Mouse (Mus musculus): ENCODE results near the gene Fibin. TPM values are rescaled to one million over a fixed set of nuclear protein-coding genes. Genes with fewer than 3 reads are reported as not detected.

The Fibin gene
- polyA plus RNA-seq, 1 experiment from 2014 or later: 1.2 TPM

- Histone ChIP-seq H3K36me3 (no peaks in the 10 kb centered on the region), H3K4me2 (no peak overlapping the region), H3K27ac (no peak overlapping the region), H3K9me3 (replicated peaks) (no peaks in the 10 kb centered on the region), H3K27me3 (peaks cover 12% of the 10 kb centered on the region), H3K4me1 (replicated peaks) (no peaks in the 10 kb centered on the region), H3K9ac (no peak overlapping the region), H3K4me3 (replicated peaks) (no peak overlapping the region)
- DNase-seq: no peak
- ATAC-seq (ENCODE audit: low read depth): no peak
- WGBS (ENCODE audit: insufficient replicate concordance): 55% methylated on average over 3 of the region's 3 CpGs
These were observed 872 bp upstream of the Fibin start for GRCm38 (mm10) chr2:110363855-110364254.

GRCm38 (mm10) chr2:110353302-110353970 lies 9.5 kb downstream of the Fibin start:
- Histone ChIP-seq H3K9ac (no peak overlapping the region), H3K4me3 (replicated peaks) (no peak overlapping the region), H3K4me2 (no peak overlapping the region), H3K36me3 (no peaks in the 10 kb centered on the region), H3K4me1 (replicated peaks) (no peaks in the 10 kb centered on the region), H3K27ac (no peak overlapping the region), H3K9me3 (replicated peaks) (no peaks in the 10 kb centered on the region), H3K27me3 (no peaks in the 10 kb centered on the region)
- WGBS (ENCODE audit: insufficient replicate concordance): 67% methylated on average over 5 of the region's 5 CpGs
- DNase-seq (no peak), ATAC-seq (ENCODE audit: low read depth) (no peak)

GRCm38 (mm10) chr2:110351843-110352251 lies 11.1 kb downstream of the Fibin start:
- Histone ChIP-seq H3K27ac (no peak overlapping the region), H3K9ac (no peak overlapping the region), H3K36me3 (no peaks in the 10 kb centered on the region), H3K4me3 (replicated peaks) (no peak overlapping the region), H3K4me2 (no peak overlapping the region), H3K9me3 (replicated peaks) (no peaks in the 10 kb centered on the region), H3K27me3 (no peaks in the 10 kb centered on the region), H3K4me1 (replicated peaks) (no peaks in the 10 kb centered on the region)
- ATAC-seq (ENCODE audit: low read depth): no peak
- WGBS (ENCODE audit: insufficient replicate concordance): 53% methylated on average over 5 of the region's 5 CpGs
- DNase-seq: no peak

GRCm38 (mm10) chr2:110351406-110351805 lies 11.6 kb downstream of the Fibin start:
- H3K27me3 ChIP-seq: no peaks in the 10 kb centered on the region
- no peaks in the 10 kb centered on the region for H3K36me3 ChIP-seq
- DNase-seq: no peak
- no peaks in the 10 kb centered on the region for H3K9me3 ChIP-seq (replicated peaks)
- no peak overlapping the region for H3K27ac ChIP-seq
- WGBS (ENCODE audit: insufficient replicate concordance): 49% methylated on average over 1 of the region's 1 CpGs
- no peaks in the 10 kb centered on the region for H3K4me1 ChIP-seq (replicated peaks)
- ATAC-seq (ENCODE audit: low read depth): no peak
- H3K4me2 ChIP-seq: no peak overlapping the region
- H3K9ac ChIP-seq: no peak overlapping the region
- no peak overlapping the region for H3K4me3 ChIP-seq (replicated peaks)

GRCm38 (mm10) chr2:110328953-110329352 lies 34.0 kb downstream of the Fibin start:
- ATAC-seq (ENCODE audit: low read depth) (no peak), DNase-seq (no peak)
- Histone ChIP-seq H3K4me1 (replicated peaks) (no peaks in the 10 kb centered on the region), H3K36me3 (no peaks in the 10 kb centered on the region), H3K9me3 (replicated peaks) (no peaks in the 10 kb centered on the region), H3K4me2 (no peak overlapping the region), H3K9ac (no peak overlapping the region), H3K27ac (no peak overlapping the region), H3K4me3 (replicated peaks) (no peak overlapping the region), H3K27me3 (no peaks in the 10 kb centered on the region)

GRCm38 (mm10) chr2:110319949-110320348 lies 43.0 kb downstream of the Fibin start:
- no peaks in the 10 kb centered on the region for H3K27me3 ChIP-seq
- WGBS (ENCODE audit: insufficient replicate concordance): 67% methylated on average over 4 of the region's 4 CpGs
- DNase-seq: no peak

GRCm38 (mm10) chr2:110319266-110319665 lies 43.7 kb downstream of the Fibin start:
- Histone ChIP-seq H3K4me2 (no peak overlapping the region), H3K4me3 (replicated peaks) (no peak overlapping the region), H3K9ac (no peak overlapping the region), H3K9me3 (replicated peaks) (no peaks in the 10 kb centered on the region), H3K27ac (no peak overlapping the region), H3K4me1 (replicated peaks) (no peaks in the 10 kb centered on the region), H3K36me3 (no peaks in the 10 kb centered on the region), H3K27me3 (no peaks in the 10 kb centered on the region)
- ATAC-seq (ENCODE audit: low read depth) (no peak), DNase-seq (no peak)
- 45% methylated on average over 1 of the region's 1 CpGs for WGBS (ENCODE audit: insufficient replicate concordance)

More at GRCm38 (mm10) chr2:110319949-110320348, 43.0 kb downstream of the Fibin start:
- Histone ChIP-seq H3K9me3 (replicated peaks) (no peaks in the 10 kb centered on the region), H3K4me2 (no peak overlapping the region), H3K36me3 (no peaks in the 10 kb centered on the region), H3K4me3 (replicated peaks) (no peak overlapping the region), H3K9ac (no peak overlapping the region), H3K27ac (no peak overlapping the region), H3K4me1 (replicated peaks) (no peaks in the 10 kb centered on the region)
- ATAC-seq (ENCODE audit: low read depth): no peak

- Histone ChIP-seq H3K27me3 (no peaks in the 10 kb centered on the region), H3K4me1 (replicated peaks) (no peaks in the 10 kb centered on the region), H3K36me3 (no peaks in the 10 kb centered on the region), H3K9me3 (replicated peaks) (no peaks in the 10 kb centered on the region), H3K4me3 (replicated peaks) (no peak overlapping the region), H3K9ac (no peak overlapping the region), H3K27ac (no peak overlapping the region), H3K4me2 (no peak overlapping the region)
- ATAC-seq (ENCODE audit: low read depth): no peak
- 43% methylated on average over 1 of the region's 1 CpGs for WGBS (ENCODE audit: insufficient replicate concordance)
- DNase-seq: no peak
These were observed 44.3 kb downstream of the Fibin start for GRCm38 (mm10) chr2:110318719-110319118.

- no peak overlapping the region for H3K9ac ChIP-seq
- no peak overlapping the region for H3K27ac ChIP-seq
- DNase-seq (no peak), ATAC-seq (ENCODE audit: low read depth) (0 out of 2 replicates have a peak, but pooled peaks have one; percentile 36)
- no peaks in the 10 kb centered on the region for H3K36me3 ChIP-seq
- no peaks in the 10 kb centered on the region for H3K4me1 ChIP-seq (replicated peaks)
- no peaks in the 10 kb centered on the region for H3K27me3 ChIP-seq
- 21% methylated on average over 3 of the region's 3 CpGs for WGBS (ENCODE audit: insufficient replicate concordance)
- H3K4me3 ChIP-seq (replicated peaks): no peak overlapping the region
- no peak overlapping the region for H3K4me2 ChIP-seq
- no peaks in the 10 kb centered on the region for H3K9me3 ChIP-seq (replicated peaks)
These were observed 46.7 kb downstream of the Fibin start for GRCm38 (mm10) chr2:110316116-110316883.

- Histone ChIP-seq H3K9ac (no peak within 1 kb of the TSS), H3K9me3 (replicated peaks) (no peaks in the 10 kb centered on the region), H3K4me2 (no peak within 1 kb of the TSS), H3K36me3 (no peaks in the 10 kb centered on the region), H3K4me1 (replicated peaks) (no peaks in the 10 kb centered on the region), H3K27me3 (no peaks in the 10 kb centered on the region), H3K4me3 (replicated peaks) (no peak within 1 kb of the TSS), H3K27ac (no peak within 1 kb of the TSS)
- WGBS (ENCODE audit: insufficient replicate concordance): 73% methylated on average over 6 of the region's 6 CpGs
- peak; percentile 47; the same call in 1 of the 2 replicates for ATAC-seq (ENCODE audit: low read depth)
- DNase-seq: no peak
These were observed 48.4 kb downstream of the Fibin start, which contains the start of gene Bbox1 for GRCm38 (mm10) chr2:110314509-110315155. Bbox1 (minus strand) TSS chr2:110314560.

- Histone ChIP-seq H3K36me3 (no peaks in the 10 kb centered on the region), H3K9ac (no peak overlapping the region), H3K4me3 (replicated peaks) (no peak overlapping the region), H3K4me2 (no peak overlapping the region), H3K4me1 (replicated peaks) (no peaks in the 10 kb centered on the region), H3K9me3 (replicated peaks) (no peaks in the 10 kb centered on the region), H3K27me3 (no peaks in the 10 kb centered on the region), H3K27ac (no peak overlapping the region)
- DNase-seq (no peak), ATAC-seq (ENCODE audit: low read depth) (no peak)
- whole genome bisulfite sequencing (ENCODE audit: insufficient replicate concordance): 66% methylated on average over 5 of the region's 5 CpGs
These were observed 48.9 kb downstream of the Fibin start for GRCm38 (mm10) chr2:110314074-110314473.
